Mouse (Mus musculus) frontal cortex, adult (tissue): ENCODE results near the gene Ndufv3.

Experiments
- ATAC-seq: cut with Nextera tagmentation; 2 replicates; pipeline ENCODE4 v1.9.2; 2017; ENCODE audit warnings: mild to moderate bottlenecking, moderate library complexity, mixed read lengths; ENCODE audit not compliant: low TSS enrichment

Ndufv3 gene

GRCm38 (mm10) chr17:31556253-31556652 is 36.3 kb downstream of the Ndufv3 start:
- no peak for ATAC-seq

GRCm38 (mm10) chr17:31557124-31557880 is 37.4 kb downstream of the Ndufv3 start:
- ATAC-seq = no peak

- ATAC-seq = no peak
Measured at GRCm38 (mm10) chr17:31557947-31558542, 38.1 kb downstream of the Ndufv3 start.

- ATAC-seq = no peak
Measured at GRCm38 (mm10) chr17:31559021-31559789, 39.3 kb downstream of the Ndufv3 start.

GRCm38 (mm10) chr17:31563632-31564014 is 43.7 kb downstream of the Ndufv3 start:
- ATAC-seq = peak; percentile 14; the same call in 1 of the 2 replicates

- ATAC-seq = peak; percentile 86
Measured at GRCm38 (mm10) chr17:31564015-31564857, 44.3 kb downstream of the Ndufv3 start, which contains the start of gene Pknox1. Pknox1 (plus strand) TSS chr17:31564734.

GRCm38 (mm10) chr17:31564858-31565140 is 44.9 kb downstream of the Ndufv3 start:
- no peak for ATAC-seq

GRCm38 (mm10) chr17:31565141-31566056 is 45.5 kb downstream of the Ndufv3 start:
- ATAC-seq = peak; percentile 18; the same call in 1 of the 2 replicates

GRCm38 (mm10) chr17:31566276-31566675 is 46.4 kb downstream of the Ndufv3 start:
- ATAC-seq = no peak

GRCm38 (mm10) chr17:31569756-31570155 is 49.8 kb downstream of the Ndufv3 start:
- no peak for ATAC-seq

- ATAC-seq = peak; percentile 90
Measured at GRCm38 (mm10) chr17:31570321-31570925, 50.5 kb downstream of the Ndufv3 start.

GRCm38 (mm10) chr17:31571689-31572088 is 51.8 kb downstream of the Ndufv3 start:
- ATAC-seq = no peak

GRCm38 (mm10) chr17:31574662-31575061 is 54.7 kb downstream of the Ndufv3 start:
- no peak for ATAC-seq

- no peak for ATAC-seq
Measured at GRCm38 (mm10) chr17:31576394-31577175, 56.7 kb downstream of the Ndufv3 start.

GRCm38 (mm10) chr17:31580344-31580743 is 60.4 kb downstream of the Ndufv3 start:
- ATAC-seq = no peak; the same call in 1 of the 2 replicates
